Mouse (Mus musculus): Measurements from ENCODE around the gene Depdc1b. TPM values are rescaled to one million over a fixed set of nuclear protein-coding genes. Genes with fewer than 3 reads are reported as not detected.
A peak's percentile ranks its signal among the peaks of the same experiment; 100 is the strongest.

The Depdc1b gene
- total and polyA plus RNA-seq, 2 experiments from 2014 or later = 1.1 TPM; not detected in 1

DNA sequence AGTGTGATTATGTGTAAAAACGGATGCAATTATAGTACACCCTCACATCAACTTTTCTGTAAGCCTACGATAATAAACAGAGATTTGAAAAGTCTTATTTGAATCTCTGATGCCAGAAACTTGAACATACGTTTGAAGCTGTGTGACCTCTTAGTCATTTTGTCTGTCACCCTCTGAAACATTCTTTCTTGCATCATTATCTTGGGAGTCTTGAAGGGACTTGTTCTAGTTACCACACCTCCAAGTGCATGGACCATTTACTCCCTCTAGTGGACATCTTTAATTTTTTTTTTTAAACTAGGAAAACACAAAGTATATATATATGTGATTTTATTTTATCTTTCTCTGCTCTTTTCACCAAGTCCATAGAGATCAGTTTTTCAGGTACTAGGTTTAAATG lies 13.6 kb downstream of the Depdc1b start:
- no peak for ATAC-seq (ENCODE audit: insufficient read depth, low read depth)
- Histone ChIP-seq H3K4me3 (ENCODE audit: low read depth, low read length) (no peak overlapping the region), H3K27ac (ENCODE audit: low read depth) (no peak overlapping the region), H3K27me3 (ENCODE audit: control insufficient read depth, insufficient read depth, low read length) (peaks cover 2% of the 10 kb centered on the region; the same call in 1 of the 2 replicates), H3K4me1 (ENCODE audit: control insufficient read depth, insufficient read depth) (no peaks in the 10 kb centered on the region), H3K4me2 (ENCODE audit: low read depth, low read length) (no peak overlapping the region), H3K9me3 (replicated peaks; ENCODE audit: control insufficient read depth, low read length) (no peaks in the 10 kb centered on the region), H3K36me3 (replicated peaks; ENCODE audit: control insufficient read depth, insufficient read depth, low read length) (peaks cover 8% of the 10 kb centered on the region; the same call in 1 of the 2 replicates), H3K9ac (replicated peaks; ENCODE audit: low read depth, low read length) (no peak overlapping the region)
- no peak for TF ChIP-seq EP300 (IDR thresholded peaks at IDR 0.05; ENCODE audit: low read depth)
- TF ChIP-seq CTCF (IDR thresholded peaks at IDR 0.05; ENCODE audit: low read depth) = peak; percentile 57
- peak; percentile 42 for DNase-seq (ENCODE audit: low spot score)
- 49% methylated on average over 3 of the region's 3 CpGs for WGBS

GRCm38 (mm10) chr13:108335257-108336003 lies 19.3 kb downstream of the Depdc1b start:
- Histone ChIP-seq H3K27ac (ENCODE audit: low read depth) (no peak overlapping the region), H3K27me3 (ENCODE audit: control insufficient read depth, insufficient read depth, low read length) (no peaks in the 10 kb centered on the region), H3K36me3 (replicated peaks; ENCODE audit: control insufficient read depth, insufficient read depth, low read length) (no peaks in the 10 kb centered on the region), H3K4me3 (ENCODE audit: low read depth, low read length) (no peak overlapping the region), H3K9me3 (replicated peaks; ENCODE audit: control insufficient read depth, low read length) (no peaks in the 10 kb centered on the region), H3K9ac (replicated peaks; ENCODE audit: low read depth, low read length) (no peak overlapping the region), H3K4me1 (ENCODE audit: control insufficient read depth, insufficient read depth) (peaks cover 5% of the 10 kb centered on the region; the same call in 1 of the 2 replicates), H3K4me2 (ENCODE audit: low read depth, low read length) (no peak overlapping the region)
- 57% methylated on average over 15 of the region's 15 CpGs for WGBS
- TF ChIP-seq CTCF (IDR thresholded peaks at IDR 0.05; ENCODE audit: low read depth) = no peak
- no peak for TF ChIP-seq EP300 (IDR thresholded peaks at IDR 0.05; ENCODE audit: low read depth)
- ATAC-seq (ENCODE audit: insufficient read depth, low read depth) = no peak
- no peak for DNase-seq (ENCODE audit: low spot score)

DNA sequence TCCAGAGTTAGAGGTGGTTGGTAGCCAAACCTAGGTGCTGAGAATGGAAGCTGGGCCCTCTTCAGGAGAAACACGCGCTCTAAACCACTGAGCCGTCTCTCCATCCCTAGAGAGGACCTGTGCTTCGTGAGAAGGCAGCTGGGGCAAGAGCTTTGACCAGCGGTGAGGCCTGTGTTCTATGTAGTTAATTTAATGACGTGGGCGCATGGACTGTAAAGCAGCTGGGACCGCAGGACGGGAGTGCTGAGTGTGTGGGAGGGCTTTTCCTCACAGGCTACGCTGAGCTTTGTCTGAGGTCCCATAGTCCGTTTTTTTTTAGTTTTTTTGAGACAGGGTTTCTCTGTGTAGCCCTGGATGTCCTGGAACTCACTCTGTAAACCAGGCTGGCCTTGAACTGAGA lies 20.1 kb downstream of the Depdc1b start:
- WGBS = 82% methylated on average over 11 of the region's 11 CpGs
- no peak for TF ChIP-seq CTCF (IDR thresholded peaks at IDR 0.05; ENCODE audit: low read depth)
- no peak for TF ChIP-seq EP300 (IDR thresholded peaks at IDR 0.05; ENCODE audit: low read depth)
- DNase-seq (ENCODE audit: low spot score) (no peak), ATAC-seq (ENCODE audit: insufficient read depth, low read depth) (no peak)
- Histone ChIP-seq H3K4me1 (ENCODE audit: control insufficient read depth, insufficient read depth) (peaks cover 5% of the 10 kb centered on the region; the same call in 1 of the 2 replicates), H3K4me2 (ENCODE audit: low read depth, low read length) (no peak overlapping the region), H3K9me3 (replicated peaks; ENCODE audit: control insufficient read depth, low read length) (no peaks in the 10 kb centered on the region), H3K27ac (ENCODE audit: low read depth) (no peak overlapping the region), H3K36me3 (replicated peaks; ENCODE audit: control insufficient read depth, insufficient read depth, low read length) (no peaks in the 10 kb centered on the region), H3K27me3 (ENCODE audit: control insufficient read depth, insufficient read depth, low read length) (no peaks in the 10 kb centered on the region), H3K4me3 (ENCODE audit: low read depth, low read length) (no peak overlapping the region), H3K9ac (replicated peaks; ENCODE audit: low read depth, low read length) (no peak overlapping the region)

DNA sequence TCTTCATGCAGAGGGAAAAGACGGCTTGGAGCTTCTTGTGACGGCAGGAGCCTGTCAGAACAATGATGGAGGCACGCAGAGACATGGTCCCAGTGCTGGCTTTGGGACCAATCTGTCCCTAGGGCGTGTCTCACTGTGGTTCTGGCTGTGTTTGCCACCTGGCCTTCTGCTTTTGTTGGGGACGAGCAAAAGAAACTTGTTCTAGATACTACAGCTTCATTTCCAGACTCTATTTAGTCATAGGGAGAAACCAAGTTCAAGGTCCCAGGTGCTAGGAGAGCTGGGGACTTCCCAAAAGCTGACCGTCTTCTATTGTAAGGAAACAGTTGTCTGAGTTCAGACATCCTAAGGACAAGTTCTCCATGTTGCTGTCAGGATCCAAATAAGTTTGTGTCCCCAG lies 21.2 kb downstream of the Depdc1b start:
- Histone ChIP-seq H3K27me3 (ENCODE audit: control insufficient read depth, insufficient read depth, low read length) (no peaks in the 10 kb centered on the region), H3K4me2 (ENCODE audit: low read depth, low read length) (no peak overlapping the region), H3K4me3 (ENCODE audit: low read depth, low read length) (no peak overlapping the region), H3K27ac (ENCODE audit: low read depth) (no peak overlapping the region), H3K4me1 (ENCODE audit: control insufficient read depth, insufficient read depth) (peaks cover 5% of the 10 kb centered on the region; the same call in 1 of the 2 replicates), H3K36me3 (replicated peaks; ENCODE audit: control insufficient read depth, insufficient read depth, low read length) (no peaks in the 10 kb centered on the region), H3K9ac (replicated peaks; ENCODE audit: low read depth, low read length) (no peak overlapping the region), H3K9me3 (replicated peaks; ENCODE audit: control insufficient read depth, low read length) (no peaks in the 10 kb centered on the region)
- no peak for ATAC-seq (ENCODE audit: insufficient read depth, low read depth)
- TF ChIP-seq EP300 (IDR thresholded peaks at IDR 0.05; ENCODE audit: low read depth) (no peak), CTCF (IDR thresholded peaks at IDR 0.05; ENCODE audit: low read depth) (no peak)
- 84% methylated on average over 6 of the region's 6 CpGs for WGBS
- DNase-seq (ENCODE audit: low spot score) = no peak

GRCm38 (mm10) chr13:108338076-108338836 lies 22.1 kb downstream of the Depdc1b start:
- DNase-seq (ENCODE audit: low spot score) (no peak), ATAC-seq (ENCODE audit: insufficient read depth, low read depth) (no peak)
- TF ChIP-seq CTCF (IDR thresholded peaks at IDR 0.05; ENCODE audit: low read depth) = no peak
- TF ChIP-seq EP300 (IDR thresholded peaks at IDR 0.05; ENCODE audit: low read depth) = no peak
- Histone ChIP-seq H3K9ac (replicated peaks; ENCODE audit: low read depth, low read length) (no peak overlapping the region), H3K4me2 (ENCODE audit: low read depth, low read length) (no peak overlapping the region), H3K36me3 (replicated peaks; ENCODE audit: control insufficient read depth, insufficient read depth, low read length) (no peaks in the 10 kb centered on the region), H3K27ac (ENCODE audit: low read depth) (no peak overlapping the region), H3K4me1 (ENCODE audit: control insufficient read depth, insufficient read depth) (peaks cover 5% of the 10 kb centered on the region; the same call in 1 of the 2 replicates), H3K9me3 (replicated peaks; ENCODE audit: control insufficient read depth, low read length) (no peaks in the 10 kb centered on the region), H3K4me3 (ENCODE audit: low read depth, low read length) (no peak overlapping the region), H3K27me3 (ENCODE audit: control insufficient read depth, insufficient read depth, low read length) (no peaks in the 10 kb centered on the region)
- WGBS = 78% methylated on average over 7 of the region's 7 CpGs

All from heart, postnatal 0 days (tissue).